Mouse (Mus musculus) Patski (cell line): ENCODE data around the gene Kat14. TPM values are rescaled to one million over a fixed set of nuclear protein-coding genes. Genes with fewer than 3 reads are reported as not detected.
"Not testable (repeated sequence)": the region's sequence is repeated elsewhere in the genome, so short reads cannot be mapped to it uniquely, and the experiment has no call there.

Experiments used
- ATAC-seq: fragments of 100-300 bp; one replicate; pipeline ENCODE4 v1.8.0; 2021
- CTCF ChIA-PET: fragments of 350-600 bp; sonication (Branson Sonifier 250); formaldehyde crosslinking; loops from one replicate; lab custom pipeline; 2022; ENCODE audit warnings: inconsistent platforms; lab: Charles Lee
- POLR2A ChIA-PET: fragments of 350-600 bp; sonication (Branson Sonifier 250); formaldehyde crosslinking; loops from one replicate; lab custom pipeline; 2022; ENCODE audit warnings: antibody characterized with exemption, inconsistent platforms; lab: Charles Lee
- DNase-seq: peaks from one replicate; pipeline ENCODE4 v3.0.0-alpha.2; 2011; ENCODE audit warnings: low read depth, low spot score
- H3K27me3 ChIP-seq: fragments of 371-371 bp; one replicate; pipeline ENCODE4 v1.5.1; 2021
- CTCF ChIP-seq: fragments of 100-300 bp; IDR thresholded peaks from one replicate; pipeline ENCODE4 v1.5.1; 2021
- in situ Hi-C: fragments of 300-500 bp; cut with MboI; formaldehyde crosslinking; loops from 3 replicates; pipeline ENCODE4 v1.11.1; 2018; ENCODE audit warnings: low pct_unique_long_range_greater_than_20kb, mixed read lengths
- polyA plus RNA-seq: library from polyadenylated mRNA; unstranded; gene quantifications from one replicate; pipeline ENCODE4 v1.2.3, GENCODE M21; 2021

The Kat14 gene
- polyA plus RNA-seq, 1 experiment from 2014 or later, result 35.8 TPM

DNA sequence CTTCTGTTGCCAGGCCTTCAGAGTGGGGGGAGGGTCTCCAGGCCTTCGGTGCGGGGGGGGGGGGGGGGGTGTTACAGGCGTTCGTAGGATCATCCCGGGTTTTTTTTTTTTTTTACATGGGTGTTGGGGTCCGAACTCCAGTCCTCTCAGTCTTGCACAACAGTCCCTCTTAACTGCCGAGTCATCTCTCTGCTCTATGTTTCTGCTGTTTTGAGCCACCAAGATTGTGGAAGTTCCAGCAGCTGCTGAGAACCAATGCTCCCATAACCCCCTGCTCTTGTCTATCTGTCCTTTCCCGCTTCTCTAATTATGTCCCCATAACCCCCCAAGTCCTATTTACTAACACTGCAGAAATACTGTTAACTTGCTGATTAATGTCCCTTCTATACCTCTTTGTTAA, 31.1 kb upstream of the Kat14 start:
- in situ Hi-C loops, result no loop called here
- H3K27me3 ChIP-seq, result peaks cover 9% of the 10 kb centered on the region
- no peak for ATAC-seq
- no peak for DNase-seq
- ChIA-PET CTCF (interaction anchor here (1.3 kb wide), 1 partner anchor 9 kb away, joined by 4 read pairs; no protein-coding TSS in a partner anchor), POLR2A (no interaction called here)
- TF ChIP-seq CTCF, result no peak

DNA sequence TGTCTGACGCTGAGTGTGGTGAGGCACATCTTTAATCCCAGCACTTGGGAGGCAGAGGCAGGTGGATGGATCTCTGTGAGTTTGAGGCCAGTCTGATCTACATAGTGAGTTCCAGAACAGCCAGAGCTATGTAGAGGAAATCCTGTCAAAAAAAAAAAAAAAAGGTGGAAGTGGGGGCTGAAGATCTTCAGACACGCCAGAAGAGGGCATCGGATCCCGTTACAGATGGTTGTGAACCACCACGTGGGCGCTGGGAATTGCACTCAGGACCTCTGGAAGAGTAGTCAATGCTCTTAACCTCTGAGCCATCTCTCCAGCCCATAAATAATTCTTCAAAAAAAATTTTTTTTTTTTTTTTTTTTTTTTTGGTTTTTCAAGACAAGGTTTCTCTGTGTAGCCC, 30.6 kb upstream of the Kat14 start:
- in situ Hi-C loops, POLR2A ChIA-PET, H3K27me3 ChIP-seq, DNase-seq, ATAC-seq: not testable (repeated sequence)
- CTCF ChIA-PET, result interaction anchor here (1.3 kb wide), 1 partner anchor 9 kb away, joined by 4 read pairs; no protein-coding TSS in a partner anchor

DNA sequence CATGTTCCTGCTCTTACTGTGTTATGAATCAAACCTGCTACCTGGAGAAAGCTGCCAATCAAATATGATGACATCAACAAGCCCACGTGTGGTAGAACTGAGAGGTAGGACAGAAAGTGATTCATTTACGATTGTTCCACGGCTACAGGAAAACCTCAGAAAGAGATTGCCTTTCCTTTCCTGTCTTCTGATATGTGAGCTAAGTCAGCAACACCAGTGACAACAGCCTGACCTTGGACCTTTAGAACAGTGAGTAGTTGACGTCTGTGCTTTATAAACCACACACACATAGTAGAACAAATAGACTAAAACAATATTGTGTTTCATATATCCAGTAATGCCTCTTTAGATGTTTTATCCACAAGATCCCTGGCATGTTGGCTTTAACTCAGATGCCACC, 25.6 kb upstream of the Kat14 start:
- ChIA-PET POLR2A (no interaction called here), CTCF (no interaction called here)
- H3K27me3 ChIP-seq, result peaks cover 5% of the 10 kb centered on the region
- DNase-seq, result no peak
- in situ Hi-C loops, result no loop called here
- no peak for TF ChIP-seq CTCF
- ATAC-seq, result no peak

GRCm38 (mm10) chr2:144348525-144348924, 20.3 kb upstream of the Kat14 start:
- ChIA-PET POLR2A (no interaction called here), CTCF (no interaction called here)
- ATAC-seq (no peak), DNase-seq (no peak)
- peak; percentile 53 for TF ChIP-seq CTCF
- in situ Hi-C loops, result no loop called here
- H3K27me3 ChIP-seq, result peaks cover 2% of the 10 kb centered on the region

DNA sequence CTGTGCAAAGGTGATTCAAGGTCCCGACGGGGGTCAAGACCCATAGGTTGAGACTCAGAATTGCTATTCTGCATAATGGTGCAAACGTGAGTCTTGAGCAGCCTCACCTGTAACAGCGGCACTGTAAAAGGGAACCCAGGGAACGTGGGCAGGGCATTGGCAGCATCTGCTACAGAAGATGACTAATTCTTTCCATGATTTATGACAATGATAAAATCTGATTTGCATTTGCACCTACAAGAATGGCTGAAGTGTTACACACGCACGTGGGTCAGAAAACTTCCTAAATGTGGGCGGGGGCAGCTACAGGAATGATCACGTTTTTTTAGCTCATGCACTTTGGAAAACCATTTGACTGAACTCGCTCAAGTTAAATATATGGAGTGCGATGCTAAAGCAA, 15.9 kb upstream of the Kat14 start:
- TF ChIP-seq CTCF, result no peak
- CTCF ChIA-PET, result no interaction called here
- in situ Hi-C loops, result loop anchor here (5.0 kb wide), 1 partner anchor 99 kb away; no protein-coding TSS in a partner anchor
- no peak for DNase-seq
- POLR2A ChIA-PET, result no interaction called here
- ATAC-seq, result no peak
- no peaks in the 10 kb centered on the region for H3K27me3 ChIP-seq

DNA sequence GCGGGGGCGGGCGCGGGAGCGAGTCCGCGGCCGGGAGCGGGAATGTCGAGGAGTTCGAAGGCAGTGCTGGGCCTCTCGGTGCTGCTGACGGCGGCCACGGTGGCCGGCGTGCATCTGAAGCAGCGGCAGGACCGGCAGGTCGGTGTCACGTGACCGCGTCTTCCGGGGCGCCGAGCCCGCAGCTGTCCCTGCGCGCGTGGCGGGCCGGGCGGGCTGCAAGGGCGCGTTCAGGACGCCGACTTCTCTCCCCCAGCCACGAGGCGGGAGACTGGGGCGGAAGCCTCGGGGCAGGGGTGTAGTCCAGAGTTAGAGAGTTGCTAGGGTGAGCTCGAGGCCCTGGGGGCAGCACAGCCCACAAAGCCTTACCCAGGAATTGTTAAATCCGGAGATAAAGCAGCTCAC, 238 bp downstream of the Kat14 start:
- TF ChIP-seq CTCF, result no peak
- ChIA-PET POLR2A (no interaction called here), CTCF (interaction anchor here (1.0 to 1.5 kb wide), 2 partner anchors 11 to 19 kb away, joined by 3 read pairs; no protein-coding TSS in a partner anchor)
- ATAC-seq (peak; percentile 70), DNase-seq (no peak)
- no peaks in the 10 kb centered on the region for H3K27me3 ChIP-seq
- in situ Hi-C loops, result no loop called here

- CTCF ChIA-PET, result interaction anchor here (0.9 to 1.5 kb wide), 2 partner anchors 19 to 24 kb away, joined by 3 read pairs; no protein-coding TSS in a partner anchor
- TF ChIP-seq CTCF, result no peak
- peak; percentile 52 for ATAC-seq
Measured at GRCm38 (mm10) chr2:144369511-144369910, 728 bp downstream of the Kat14 start.

DNA sequence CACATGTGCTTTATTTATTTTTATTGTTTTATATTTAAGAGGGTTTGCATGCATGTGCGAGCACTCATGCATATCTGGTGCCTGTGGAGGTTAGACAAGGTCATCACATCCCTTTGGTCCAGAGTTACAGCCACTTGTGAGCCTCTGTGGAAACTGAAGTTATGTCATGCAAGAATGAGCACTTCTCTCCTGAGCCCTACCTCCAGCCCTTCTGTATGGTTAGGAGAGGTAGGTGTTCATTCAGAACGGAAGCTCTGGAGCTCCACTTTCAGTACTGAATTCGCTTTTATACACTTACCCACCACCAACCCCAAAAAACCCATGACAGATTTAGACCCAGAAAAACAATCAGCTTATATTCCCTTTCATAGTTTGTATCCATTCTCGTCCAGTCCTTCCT, 2.8 kb downstream of the Kat14 start:
- no peak for TF ChIP-seq CTCF
- POLR2A ChIA-PET, result interaction anchor here (0.6 kb wide), 1 partner anchor 89 kb away, joined by 3 read pairs; no protein-coding TSS in a partner anchor
- CTCF ChIA-PET, result interaction anchor here (1.3 kb wide), 1 partner anchor 9 kb away, joined by 3 read pairs; no protein-coding TSS in a partner anchor
- H3K27me3 ChIP-seq, result no peaks in the 10 kb centered on the region
- in situ Hi-C loops, result no loop called here
- DNase-seq, result no peak
- no peak for ATAC-seq

More at GRCm38 (mm10) chr2:144369511-144369910, 728 bp downstream of the Kat14 start:
- POLR2A ChIA-PET, result no interaction called here
- no peak for DNase-seq
- in situ Hi-C loops, result no loop called here
- H3K27me3 ChIP-seq, result no peaks in the 10 kb centered on the region

DNA sequence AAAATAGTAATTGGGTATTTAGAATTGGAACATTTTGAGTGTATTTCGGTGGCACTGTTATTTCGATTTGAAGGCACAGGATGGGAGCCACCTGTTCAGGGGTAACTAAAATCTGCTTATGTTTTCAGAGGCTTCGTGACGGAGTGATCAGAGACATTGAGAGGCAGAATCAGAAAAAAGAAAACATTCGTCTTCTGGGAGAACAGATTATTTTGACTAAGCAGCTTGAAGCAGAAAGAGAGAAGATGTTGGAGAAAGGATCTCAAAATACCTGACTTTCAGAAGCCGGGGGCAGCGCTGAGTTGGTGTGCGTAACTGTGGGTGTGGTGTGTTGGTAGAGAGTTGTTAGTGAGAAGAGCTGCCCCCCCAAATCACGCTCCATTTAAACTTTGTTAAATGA, 4.3 kb downstream of the Kat14 start:
- no peak for DNase-seq

DNA sequence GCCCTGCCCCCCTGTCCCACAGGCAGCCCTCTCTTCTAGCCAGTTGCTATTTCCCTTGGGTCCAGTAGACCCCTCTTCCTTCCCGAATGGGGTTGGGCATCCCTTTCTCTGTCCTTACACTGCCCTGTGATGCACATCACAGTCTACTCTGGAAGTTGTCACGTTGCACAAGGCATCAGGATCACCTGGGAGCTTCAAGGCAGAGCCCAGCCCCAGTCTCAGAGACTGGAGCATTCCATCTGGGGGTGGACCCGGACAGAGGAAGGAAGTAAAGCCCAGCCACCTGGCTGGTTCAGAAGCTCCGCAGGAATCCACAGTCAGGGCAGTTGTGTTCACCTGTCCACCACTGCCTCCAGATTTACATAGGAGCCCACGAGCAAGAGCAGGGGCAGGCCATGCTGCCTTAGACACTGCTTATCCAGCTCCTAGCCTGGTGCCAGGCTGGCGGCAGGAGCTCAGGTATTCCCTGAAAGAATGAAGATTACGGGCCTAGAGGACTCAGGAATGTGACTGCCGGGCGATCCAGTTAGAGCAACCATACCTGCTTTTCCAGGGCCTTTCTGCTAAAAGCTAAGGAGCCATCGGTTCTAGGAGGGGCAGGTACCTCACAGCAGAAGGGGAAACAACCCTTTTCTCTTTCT, 6.4 kb downstream of the Kat14 start:
- ATAC-seq (no peak), DNase-seq (no peak)
- H3K27me3 ChIP-seq, result no peaks in the 10 kb centered on the region
- ChIA-PET POLR2A (no interaction called here), CTCF (interaction anchor here (1.1 to 1.2 kb wide), 2 partner anchors 10 to 36 kb away, joined by 3 read pairs; no protein-coding TSS in a partner anchor)
- TF ChIP-seq CTCF, result no peak
- in situ Hi-C loops, result no loop called here

More for the DNA sequence above, 4.3 kb downstream of the Kat14 start:
- no peaks in the 10 kb centered on the region for H3K27me3 ChIP-seq
- TF ChIP-seq CTCF, result no peak
- in situ Hi-C loops, result no loop called here
- ChIA-PET CTCF (no interaction called here), POLR2A (no interaction called here)
- no peak for ATAC-seq

DNA sequence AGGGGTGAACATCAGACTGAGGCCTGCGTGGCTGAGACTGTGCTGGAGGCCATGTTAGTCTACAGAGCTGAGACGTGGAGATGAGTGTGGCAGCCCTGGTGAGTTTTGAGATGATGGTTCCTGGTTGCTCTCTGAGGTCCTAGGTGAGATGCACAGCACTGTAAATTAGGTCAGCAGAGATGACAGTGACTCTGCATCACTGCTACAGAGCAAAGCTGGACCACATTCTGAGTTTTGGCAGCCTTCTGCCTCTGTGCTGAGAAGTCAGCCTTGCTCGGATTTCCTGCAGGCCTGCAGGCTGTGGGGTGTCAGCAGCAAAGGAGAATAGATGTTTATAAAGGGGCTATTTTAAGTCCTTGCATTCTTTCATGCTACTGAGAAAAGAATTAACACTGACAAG, 12.5 kb downstream of the Kat14 start:
- DNase-seq (no peak), ATAC-seq (no peak)
- TF ChIP-seq CTCF, result no peak
- CTCF ChIA-PET, result interaction anchor here (0.8 kb wide), 1 partner anchor 70 kb away, joined by 4 read pairs; no protein-coding TSS in a partner anchor
- in situ Hi-C loops, result no loop called here
- POLR2A ChIA-PET, result no interaction called here
- H3K27me3 ChIP-seq, result no peaks in the 10 kb centered on the region
